Mouse (Mus musculus): Measurements from ENCODE around the gene Olfr600. TPM values are rescaled to one million over a fixed set of nuclear protein-coding genes. Genes with fewer than 3 reads are reported as not detected.

Olfr600 gene
- polyA plus RNA-seq (2015; fragmentation: Illumina TruSeq; extraction: RNeasy Lipid Tissue Mini Kit (QIAGEN cat#74804); ENCODE audit: insufficient read depth, low read depth, low replicate concordance) = not detected

GRCm38 (mm10) chr7:103349569-103349968 is at the start of gene Olfr600:
TSS of gene Olfr600 (minus strand) at chr7:103349669.

GRCm38 (mm10) chr7:103386077-103386476 is 36.6 kb upstream of the Olfr600 start, which contains the start of gene Olfr603:
TSS of gene Olfr603 (minus strand) at chr7:103386177.

GRCm38 (mm10) chr7:103362555-103362954 is 13.1 kb upstream of the Olfr600 start, which contains the start of gene Olfr601:
TSS of gene Olfr601 (minus strand) at chr7:103362655.

GRCm38 (mm10) chr7:103335617-103336016 is 13.9 kb downstream of the Olfr600 start, which contains the start of gene Olfr599:
TSS of gene Olfr599 (plus strand) at chr7:103335917.

GRCm38 (mm10) chr7:103323268-103323667 is 26.2 kb downstream of the Olfr600 start, which contains the start of gene Olfr598:
TSS of gene Olfr598 (plus strand) at chr7:103323568.

GRCm38 (mm10) chr7:103316015-103316414 is 33.5 kb downstream of the Olfr600 start, which contains the start of gene Olfr597:
TSS of gene Olfr597 (plus strand) at chr7:103316315.

GRCm38 (mm10) chr7:103305348-103305747 is 44.1 kb downstream of the Olfr600 start, which contains the start of gene Olfr596:
TSS of gene Olfr596 (plus strand) at chr7:103305648.

Other genes with a start within 250 kb of the Olfr600 start
- gene Olfr586, start 224.0 kb downstream of the Olfr600 start, polyA plus RNA-seq (2015; fragmentation: Illumina TruSeq; extraction: RNeasy Lipid Tissue Mini Kit (QIAGEN cat#74804); ENCODE audit: insufficient read depth, low read depth, low replicate concordance) = not detected
- not detected for gene Olfr588-ps1, start 208.8 kb downstream of the Olfr600 start, polyA plus RNA-seq (2015; fragmentation: Illumina TruSeq; extraction: RNeasy Lipid Tissue Mini Kit (QIAGEN cat#74804); ENCODE audit: insufficient read depth, low read depth, low replicate concordance)
- not detected for gene Olfr589, start 193.3 kb downstream of the Olfr600 start, polyA plus RNA-seq (2015; fragmentation: Illumina TruSeq; extraction: RNeasy Lipid Tissue Mini Kit (QIAGEN cat#74804); ENCODE audit: insufficient read depth, low read depth, low replicate concordance)
- gene Olfr591, start 171.3 kb downstream of the Olfr600 start, polyA plus RNA-seq (2015; fragmentation: Illumina TruSeq; extraction: RNeasy Lipid Tissue Mini Kit (QIAGEN cat#74804); ENCODE audit: insufficient read depth, low read depth, low replicate concordance) = not detected
- not detected for gene Olfr592, start 164.9 kb downstream of the Olfr600 start, polyA plus RNA-seq (2015; fragmentation: Illumina TruSeq; extraction: RNeasy Lipid Tissue Mini Kit (QIAGEN cat#74804); ENCODE audit: insufficient read depth, low read depth, low replicate concordance)
- gene Olfr593, start 137.8 kb downstream of the Olfr600 start, polyA plus RNA-seq (2015; fragmentation: Illumina TruSeq; extraction: RNeasy Lipid Tissue Mini Kit (QIAGEN cat#74804); ENCODE audit: insufficient read depth, low read depth, low replicate concordance) = not detected
- not detected for gene Olfr594, start 132.7 kb downstream of the Olfr600 start, polyA plus RNA-seq (2015; fragmentation: Illumina TruSeq; extraction: RNeasy Lipid Tissue Mini Kit (QIAGEN cat#74804); ENCODE audit: insufficient read depth, low read depth, low replicate concordance)
- not detected for gene Usp17ld, start 97.2 kb downstream of the Olfr600 start, polyA plus RNA-seq (2015; fragmentation: Illumina TruSeq; extraction: RNeasy Lipid Tissue Mini Kit (QIAGEN cat#74804); ENCODE audit: insufficient read depth, low read depth, low replicate concordance)
- gene Olfr596, start 44.0 kb downstream of the Olfr600 start, polyA plus RNA-seq (2015; fragmentation: Illumina TruSeq; extraction: RNeasy Lipid Tissue Mini Kit (QIAGEN cat#74804); ENCODE audit: insufficient read depth, low read depth, low replicate concordance) = not detected
- gene Olfr597, start 33.4 kb downstream of the Olfr600 start, polyA plus RNA-seq (2015; fragmentation: Illumina TruSeq; extraction: RNeasy Lipid Tissue Mini Kit (QIAGEN cat#74804); ENCODE audit: insufficient read depth, low read depth, low replicate concordance) = not detected
- gene Olfr598, start 26.1 kb downstream of the Olfr600 start, polyA plus RNA-seq (2015; fragmentation: Illumina TruSeq; extraction: RNeasy Lipid Tissue Mini Kit (QIAGEN cat#74804); ENCODE audit: insufficient read depth, low read depth, low replicate concordance) = not detected
- gene Olfr599, start 13.8 kb downstream of the Olfr600 start, polyA plus RNA-seq (2015; fragmentation: Illumina TruSeq; extraction: RNeasy Lipid Tissue Mini Kit (QIAGEN cat#74804); ENCODE audit: insufficient read depth, low read depth, low replicate concordance) = not detected
- not detected for gene Olfr601, start 13.0 kb upstream of the Olfr600 start, polyA plus RNA-seq (2015; fragmentation: Illumina TruSeq; extraction: RNeasy Lipid Tissue Mini Kit (QIAGEN cat#74804); ENCODE audit: insufficient read depth, low read depth, low replicate concordance)
- not detected for gene Olfr603, start 36.5 kb upstream of the Olfr600 start, polyA plus RNA-seq (2015; fragmentation: Illumina TruSeq; extraction: RNeasy Lipid Tissue Mini Kit (QIAGEN cat#74804); ENCODE audit: insufficient read depth, low read depth, low replicate concordance)
- gene Usp17lc, start 65.4 kb upstream of the Olfr600 start, polyA plus RNA-seq (2015; fragmentation: Illumina TruSeq; extraction: RNeasy Lipid Tissue Mini Kit (QIAGEN cat#74804); ENCODE audit: insufficient read depth, low read depth, low replicate concordance) = not detected
- not detected for gene Olfr605, start 95.8 kb upstream of the Olfr600 start, polyA plus RNA-seq (2015; fragmentation: Illumina TruSeq; extraction: RNeasy Lipid Tissue Mini Kit (QIAGEN cat#74804); ENCODE audit: insufficient read depth, low read depth, low replicate concordance)
- not detected for gene Olfr606, start 99.4 kb upstream of the Olfr600 start, polyA plus RNA-seq (2015; fragmentation: Illumina TruSeq; extraction: RNeasy Lipid Tissue Mini Kit (QIAGEN cat#74804); ENCODE audit: insufficient read depth, low read depth, low replicate concordance)
- not detected for gene Olfr607, start 114.5 kb upstream of the Olfr600 start, polyA plus RNA-seq (2015; fragmentation: Illumina TruSeq; extraction: RNeasy Lipid Tissue Mini Kit (QIAGEN cat#74804); ENCODE audit: insufficient read depth, low read depth, low replicate concordance)
- not detected for gene Olfr608, start 120.2 kb upstream of the Olfr600 start, polyA plus RNA-seq (2015; fragmentation: Illumina TruSeq; extraction: RNeasy Lipid Tissue Mini Kit (QIAGEN cat#74804); ENCODE audit: insufficient read depth, low read depth, low replicate concordance)
- gene Olfr609, start 148.4 kb upstream of the Olfr600 start, polyA plus RNA-seq (2015; fragmentation: Illumina TruSeq; extraction: RNeasy Lipid Tissue Mini Kit (QIAGEN cat#74804); ENCODE audit: insufficient read depth, low read depth, low replicate concordance) = not detected
- not detected for gene Olfr610, start 162.5 kb upstream of the Olfr600 start, polyA plus RNA-seq (2015; fragmentation: Illumina TruSeq; extraction: RNeasy Lipid Tissue Mini Kit (QIAGEN cat#74804); ENCODE audit: insufficient read depth, low read depth, low replicate concordance)
- not detected for gene Olfr611, start 171.2 kb upstream of the Olfr600 start, polyA plus RNA-seq (2015; fragmentation: Illumina TruSeq; extraction: RNeasy Lipid Tissue Mini Kit (QIAGEN cat#74804); ENCODE audit: insufficient read depth, low read depth, low replicate concordance)
- not detected for gene Olfr612, start 193.0 kb upstream of the Olfr600 start, polyA plus RNA-seq (2015; fragmentation: Illumina TruSeq; extraction: RNeasy Lipid Tissue Mini Kit (QIAGEN cat#74804); ENCODE audit: insufficient read depth, low read depth, low replicate concordance)
- gene Olfr613, start 198.4 kb upstream of the Olfr600 start, polyA plus RNA-seq (2015; fragmentation: Illumina TruSeq; extraction: RNeasy Lipid Tissue Mini Kit (QIAGEN cat#74804); ENCODE audit: insufficient read depth, low read depth, low replicate concordance) = not detected
- gene Olfr615, start 206.4 kb upstream of the Olfr600 start, polyA plus RNA-seq (2015; fragmentation: Illumina TruSeq; extraction: RNeasy Lipid Tissue Mini Kit (QIAGEN cat#74804); ENCODE audit: insufficient read depth, low read depth, low replicate concordance) = not detected
- not detected for gene Olfr616, start 219.5 kb upstream of the Olfr600 start, polyA plus RNA-seq (2015; fragmentation: Illumina TruSeq; extraction: RNeasy Lipid Tissue Mini Kit (QIAGEN cat#74804); ENCODE audit: insufficient read depth, low read depth, low replicate concordance)
- not detected for gene Olfr617, start 223.4 kb upstream of the Olfr600 start, polyA plus RNA-seq (2015; fragmentation: Illumina TruSeq; extraction: RNeasy Lipid Tissue Mini Kit (QIAGEN cat#74804); ENCODE audit: insufficient read depth, low read depth, low replicate concordance)
- not detected for gene Olfr618, start 240.4 kb upstream of the Olfr600 start, polyA plus RNA-seq (2015; fragmentation: Illumina TruSeq; extraction: RNeasy Lipid Tissue Mini Kit (QIAGEN cat#74804); ENCODE audit: insufficient read depth, low read depth, low replicate concordance)

Data from pancreas, adult 10 weeks (tissue).